Mouse (Mus musculus) embryonic facial prominence, embryonic 15.5 days (tissue): ENCODE data around the gene Plxna2. TPM values are rescaled to one million over a fixed set of nuclear protein-coding genes. Genes with fewer than 3 reads are reported as not detected.

Experiments
- ATAC-seq: fragments of 200-750 bp; cut with Nextera tagmentation; 2 replicates; pipeline ENCODE4 v1.8.0; 2017; ENCODE audit warnings: low read depth, moderate TSS enrichment; ENCODE audit not compliant: insufficient number of reproducible peaks, low FRiP score, low TSS enrichment
- H3K27ac ChIP-seq: fragments of 300-500 bp; sonication (generic); replicated peaks from 2 replicates; pipeline ENCODE4 v1.5.1; 2015; ENCODE audit warnings: mild to moderate bottlenecking, inconsistent platforms
- H3K27me3 ChIP-seq: fragments of 300-500 bp; sonication (generic); 2 replicates; pipeline ENCODE4 v1.6.1; 2015; ENCODE audit warnings: inconsistent platforms
- H3K36me3 ChIP-seq: fragments of 300-500 bp; sonication (generic); 2 replicates; pipeline ENCODE4 v1.6.1; 2015; ENCODE audit warnings: mild to moderate bottlenecking, inconsistent platforms
- H3K4me1 ChIP-seq: fragments of 300-500 bp; sonication (generic); 2 replicates; pipeline ENCODE4 v1.6.1; 2015; ENCODE audit warnings: inconsistent platforms
- H3K4me2 ChIP-seq: fragments of 300-500 bp; sonication (generic); replicated peaks from 2 replicates; pipeline ENCODE4 v1.6.1; 2015; ENCODE audit warnings: mild to moderate bottlenecking, inconsistent platforms
- H3K4me3 ChIP-seq: fragments of 300-500 bp; sonication (generic); replicated peaks from 2 replicates; pipeline ENCODE4 v1.5.1; 2015; ENCODE audit warnings: mild to moderate bottlenecking, inconsistent platforms
- H3K9ac ChIP-seq: fragments of 300-500 bp; sonication (generic); 2 replicates; pipeline ENCODE4 v1.6.1; 2015; ENCODE audit warnings: inconsistent platforms
- H3K9me3 ChIP-seq: fragments of 300-500 bp; sonication (generic); replicated peaks from 2 replicates; pipeline ENCODE4 v1.6.1; 2016; ENCODE audit warnings: inconsistent platforms
- WGBS: fragments of 180-500 bp; shearing (Covaris S2); methylation state at CpG from one replicate; pipeline ENCODE4 v1.1.7; 2015; 5-methylcytosine and 5-hydroxymethylcytosine counted together
- polyA plus RNA-seq: library from polyadenylated mRNA; unstranded; fragments of >200 nt; fragmentation: Nextera tagmentation; extraction: Ambion mirVana; gene quantifications from 2 replicates; pipeline ENCODE4 v1.2.1, GENCODE M21; 2015

Plxna2 gene
- polyA plus RNA-seq, 1 experiment from 2014 or later: 11.0 TPM

DNA sequence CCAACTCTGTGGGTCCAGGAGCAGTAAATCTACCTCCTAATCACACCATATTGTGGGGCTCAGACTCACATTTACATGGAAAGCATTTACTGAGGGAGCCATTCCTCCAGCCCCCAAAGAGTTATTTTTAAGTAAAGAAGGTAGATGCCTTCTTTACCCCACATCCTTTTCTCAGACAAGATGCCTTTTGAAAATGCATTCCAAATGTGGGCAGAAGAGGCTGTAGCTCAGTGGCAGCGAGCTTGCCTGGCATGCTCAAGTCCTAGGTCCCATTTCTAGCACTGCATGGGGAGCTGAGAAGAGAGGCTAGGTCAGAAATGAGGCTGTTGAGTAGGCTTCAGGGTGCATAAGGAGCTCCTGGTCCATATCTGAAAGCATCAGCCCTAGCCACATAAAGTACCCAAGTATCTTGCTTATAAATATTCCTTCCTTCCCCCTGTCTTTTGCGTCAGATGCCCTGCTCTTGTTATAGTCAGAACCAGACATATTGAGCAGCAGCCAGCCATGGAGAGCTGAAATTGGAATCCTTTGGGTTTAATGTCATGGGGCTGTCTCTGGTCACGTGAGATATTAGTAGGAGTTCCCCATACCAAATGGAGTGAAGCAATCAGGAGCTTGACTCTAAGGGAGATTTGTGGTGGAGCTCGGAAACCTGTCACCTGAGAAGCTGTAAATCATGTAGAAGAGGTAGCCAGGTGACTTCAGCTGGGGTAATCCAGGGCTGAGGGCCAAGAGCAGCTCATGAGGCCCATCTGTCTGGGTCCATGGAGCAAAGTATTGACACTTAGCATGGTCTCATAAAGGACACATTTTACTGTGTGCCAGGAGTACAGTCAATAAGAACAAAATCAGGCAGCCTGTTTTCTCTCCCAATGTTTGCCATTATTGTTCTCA lies 96.4 kb downstream of the Plxna2 start:
- no peaks in the 10 kb centered on the region for H3K27me3 ChIP-seq
- 67% methylated on average over 4 of the region's 4 CpGs for WGBS
- H3K4me1 ChIP-seq: 0 out of 2 replicates have a peak, but pooled peaks cover 6% of the 10 kb centered on the region
- no peaks in the 10 kb centered on the region for H3K9me3 ChIP-seq
- H3K4me3 ChIP-seq: no peak overlapping the region
- ATAC-seq: no peak
- no peak overlapping the region for H3K27ac ChIP-seq
- no peaks in the 10 kb centered on the region for H3K36me3 ChIP-seq
- no peak overlapping the region for H3K4me2 ChIP-seq
- H3K9ac ChIP-seq: no peak overlapping the region

DNA sequence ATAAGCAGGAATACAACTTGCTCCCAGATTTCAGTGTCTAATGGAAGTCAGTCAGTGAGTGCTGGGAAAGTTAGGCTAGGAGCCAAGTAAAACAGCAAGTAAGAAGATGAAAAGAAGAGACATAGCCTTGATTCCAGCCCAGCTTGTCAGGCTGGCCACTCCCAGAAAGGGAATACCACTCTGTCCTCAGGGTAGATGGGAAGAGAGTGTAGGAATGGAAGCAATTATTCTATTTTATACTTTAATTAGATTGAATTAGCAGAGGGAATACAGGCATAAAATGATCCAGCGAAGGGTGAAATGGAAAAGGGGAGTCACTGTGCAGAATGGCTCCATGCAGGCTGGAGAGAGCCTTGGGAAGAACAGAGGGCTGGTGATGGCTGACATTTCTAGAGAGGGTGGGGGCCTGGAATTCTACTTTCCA lies 99.4 kb downstream of the Plxna2 start:
- H3K4me2 ChIP-seq: no peak overlapping the region
- no peak overlapping the region for H3K4me3 ChIP-seq
- H3K27me3 ChIP-seq: no peaks in the 10 kb centered on the region
- ATAC-seq: no peak
- peaks cover 11% of the 10 kb centered on the region; the same call in 1 of the 2 replicates for H3K4me1 ChIP-seq
- 24% methylated on average over 1 of the region's 1 CpGs for WGBS
- no peaks in the 10 kb centered on the region for H3K9me3 ChIP-seq
- no peak overlapping the region for H3K9ac ChIP-seq
- H3K36me3 ChIP-seq: no peaks in the 10 kb centered on the region
- no peak overlapping the region for H3K27ac ChIP-seq

DNA sequence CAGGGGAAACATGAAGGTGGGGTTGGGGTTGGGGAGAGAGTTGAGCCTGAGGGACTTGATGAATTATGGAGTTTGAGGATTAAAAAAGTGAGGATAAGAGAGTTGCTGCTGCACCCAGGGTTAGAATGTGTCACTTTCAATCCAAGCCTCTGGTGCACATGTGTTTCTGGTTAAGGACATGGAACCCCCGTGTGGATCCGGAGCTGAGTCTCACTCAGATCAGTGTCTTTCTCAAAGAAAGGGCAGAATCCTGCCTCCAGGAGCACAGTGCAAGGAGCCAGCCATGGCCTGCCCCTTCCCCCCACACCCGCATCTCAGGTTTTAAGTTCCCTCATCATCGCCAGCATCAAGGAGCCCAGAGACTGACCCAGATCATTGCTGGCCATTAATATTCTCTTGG lies 102.4 kb downstream of the Plxna2 start:
- Histone ChIP-seq H3K4me3 (no peak overlapping the region), H3K27ac (no peak overlapping the region), H3K27me3 (no peaks in the 10 kb centered on the region), H3K4me2 (no peak overlapping the region), H3K36me3 (no peaks in the 10 kb centered on the region), H3K9me3 (no peaks in the 10 kb centered on the region), H3K9ac (no peak overlapping the region), H3K4me1 (peaks cover 11% of the 10 kb centered on the region; the same call in 1 of the 2 replicates)
- 40% methylated on average over 4 of the region's 4 CpGs for WGBS
- no peak for ATAC-seq

DNA sequence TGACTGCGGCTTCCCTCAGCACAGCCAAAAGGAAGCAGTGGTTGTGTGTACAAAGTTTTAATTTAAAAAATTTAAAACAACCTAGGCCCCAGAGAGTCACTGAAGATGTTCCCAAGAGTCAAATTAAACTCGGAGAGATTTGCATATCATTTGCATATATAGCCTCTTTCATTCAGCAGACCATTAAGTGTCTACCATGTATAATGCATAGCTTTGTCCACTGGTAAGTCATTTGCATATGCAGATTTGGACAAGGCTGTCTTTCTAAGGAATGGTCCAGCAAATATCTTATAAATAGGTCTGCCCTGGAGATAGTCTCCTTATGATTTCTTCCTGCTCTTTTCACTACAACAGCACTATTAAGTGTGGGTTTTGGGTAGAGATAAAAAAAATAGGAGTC lies 103.2 kb downstream of the Plxna2 start:
- no peak overlapping the region for H3K27ac ChIP-seq
- no peak overlapping the region for H3K4me3 ChIP-seq
- no peaks in the 10 kb centered on the region for H3K36me3 ChIP-seq
- H3K27me3 ChIP-seq: no peaks in the 10 kb centered on the region
- no peak overlapping the region for H3K9ac ChIP-seq
- H3K4me2 ChIP-seq: no peak overlapping the region
- 54% methylated on average over 2 of the region's 2 CpGs for WGBS
- no peaks in the 10 kb centered on the region for H3K9me3 ChIP-seq
- ATAC-seq: no peak
- peaks cover 11% of the 10 kb centered on the region; the same call in 1 of the 2 replicates for H3K4me1 ChIP-seq

DNA sequence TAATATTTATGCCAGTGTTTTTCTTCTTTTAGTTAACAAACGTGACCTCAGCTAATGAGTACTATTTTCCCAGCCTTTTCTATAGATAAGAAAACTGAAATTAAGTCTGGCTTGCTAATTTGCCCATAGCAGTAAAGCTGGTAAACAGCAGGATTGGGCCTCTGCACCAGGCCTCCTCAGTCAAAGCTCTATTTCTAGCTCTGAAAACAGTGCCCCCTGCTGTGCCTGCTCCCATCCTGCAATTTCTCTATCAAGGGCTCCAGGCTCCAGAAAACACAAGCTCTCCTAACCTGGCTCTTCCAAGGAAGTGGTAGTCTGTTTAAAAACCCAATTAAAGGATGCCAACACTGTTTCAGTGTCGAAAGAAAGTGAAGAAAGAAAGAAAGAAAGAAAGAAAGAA lies 104.3 kb downstream of the Plxna2 start:
- Histone ChIP-seq H3K27ac (no peak overlapping the region), H3K36me3 (no peaks in the 10 kb centered on the region), H3K27me3 (no peaks in the 10 kb centered on the region), H3K9me3 (no peaks in the 10 kb centered on the region), H3K9ac (no peak overlapping the region), H3K4me2 (no peak overlapping the region), H3K4me3 (no peak overlapping the region), H3K4me1 (peaks cover 9% of the 10 kb centered on the region; the same call in 1 of the 2 replicates)
- ATAC-seq: no peak
- 61% methylated on average over 2 of the region's 2 CpGs for WGBS

DNA sequence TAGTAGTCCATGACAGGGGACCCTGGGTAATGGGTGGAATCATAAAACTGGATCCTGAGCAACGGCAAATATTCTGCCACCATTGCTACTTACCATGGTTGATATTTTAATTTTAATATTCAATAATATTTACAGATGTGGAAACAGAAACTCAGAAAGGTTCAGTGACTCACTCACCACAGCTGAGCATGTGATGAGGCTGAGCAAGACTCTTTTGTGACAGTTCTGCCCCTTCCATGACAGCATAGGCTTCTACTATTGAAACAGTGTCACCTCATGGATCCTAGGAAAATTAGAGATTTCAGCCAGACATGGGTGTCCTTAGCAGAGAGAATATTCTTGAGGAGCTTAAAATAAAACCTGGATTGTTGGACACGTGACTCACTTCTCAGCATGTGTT lies 116.8 kb downstream of the Plxna2 start:
- no peak overlapping the region for H3K27ac ChIP-seq
- H3K9ac ChIP-seq: no peak overlapping the region
- H3K4me3 ChIP-seq: no peak overlapping the region
- WGBS: 80% methylated on average over 2 of the region's 2 CpGs
- H3K9me3 ChIP-seq: no peaks in the 10 kb centered on the region
- no peak overlapping the region for H3K4me2 ChIP-seq
- H3K36me3 ChIP-seq: no peaks in the 10 kb centered on the region
- H3K4me1 ChIP-seq: 0 out of 2 replicates have a peak, but pooled peaks cover 4% of the 10 kb centered on the region
- ATAC-seq: no peak
- no peaks in the 10 kb centered on the region for H3K27me3 ChIP-seq

DNA sequence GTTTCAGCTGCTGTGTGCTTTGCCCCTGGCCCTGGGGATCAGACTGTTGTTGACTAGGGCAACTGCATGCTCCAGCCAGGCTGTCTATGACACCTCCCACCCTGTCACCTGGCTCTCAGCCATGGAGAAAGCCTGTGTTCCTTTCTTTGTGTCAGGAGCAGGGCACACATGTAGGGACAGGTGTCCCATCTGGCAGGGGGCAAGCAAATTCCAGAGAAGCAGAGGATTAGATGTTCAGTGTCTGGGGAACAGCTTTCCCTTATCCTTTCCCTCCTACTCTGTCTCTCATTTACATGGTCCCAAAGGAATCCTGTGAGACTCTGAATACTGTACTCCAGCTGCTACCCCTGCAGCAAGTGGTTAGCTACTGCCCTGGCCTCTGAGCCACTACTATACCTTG lies 121.9 kb downstream of the Plxna2 start:
- no peaks in the 10 kb centered on the region for H3K27me3 ChIP-seq
- H3K4me2 ChIP-seq: no peak overlapping the region
- H3K36me3 ChIP-seq: no peaks in the 10 kb centered on the region
- peaks cover 11% of the 10 kb centered on the region for H3K4me1 ChIP-seq
- no peak overlapping the region for H3K27ac ChIP-seq
- no peaks in the 10 kb centered on the region for H3K9me3 ChIP-seq
- no peak overlapping the region for H3K4me3 ChIP-seq
- peak; percentile 86 for ATAC-seq
- no peak overlapping the region for H3K9ac ChIP-seq

DNA sequence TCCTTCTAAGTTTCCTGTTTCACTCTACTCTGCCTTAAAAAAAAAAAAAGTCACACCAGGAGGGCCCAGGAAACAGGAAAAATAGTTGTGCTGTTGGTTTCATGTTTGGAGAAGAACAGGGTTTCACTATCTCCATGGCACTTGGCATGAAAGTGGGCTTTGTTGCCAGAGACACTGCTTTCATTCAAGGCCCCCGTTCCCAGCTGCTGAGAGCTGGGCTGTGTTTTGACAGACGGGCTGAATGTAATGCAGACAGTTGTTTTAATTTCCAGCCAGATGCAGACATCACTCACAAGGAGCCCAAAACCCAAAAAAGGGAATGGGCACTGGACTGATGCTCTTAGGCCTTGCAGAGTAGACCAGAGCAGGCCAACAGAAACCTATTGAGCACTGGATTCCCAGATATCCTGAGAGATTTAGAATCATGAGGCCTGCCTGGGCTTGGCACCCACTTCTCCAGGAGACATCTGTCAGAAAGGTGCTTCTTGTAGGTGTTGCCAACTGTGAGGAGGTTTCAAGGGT lies 124.9 kb downstream of the Plxna2 start:
- Histone ChIP-seq H3K36me3 (no peaks in the 10 kb centered on the region), H3K27ac (peak overlapping the region; percentile 60; the same call in 1 of the 2 replicates), H3K4me1 (peaks cover 30% of the 10 kb centered on the region), H3K9ac (no peak overlapping the region), H3K4me3 (no peak overlapping the region), H3K27me3 (no peaks in the 10 kb centered on the region), H3K9me3 (no peaks in the 10 kb centered on the region), H3K4me2 (no peak overlapping the region)
- WGBS: 22% methylated on average over 2 of the region's 2 CpGs
- no peak for ATAC-seq

DNA sequence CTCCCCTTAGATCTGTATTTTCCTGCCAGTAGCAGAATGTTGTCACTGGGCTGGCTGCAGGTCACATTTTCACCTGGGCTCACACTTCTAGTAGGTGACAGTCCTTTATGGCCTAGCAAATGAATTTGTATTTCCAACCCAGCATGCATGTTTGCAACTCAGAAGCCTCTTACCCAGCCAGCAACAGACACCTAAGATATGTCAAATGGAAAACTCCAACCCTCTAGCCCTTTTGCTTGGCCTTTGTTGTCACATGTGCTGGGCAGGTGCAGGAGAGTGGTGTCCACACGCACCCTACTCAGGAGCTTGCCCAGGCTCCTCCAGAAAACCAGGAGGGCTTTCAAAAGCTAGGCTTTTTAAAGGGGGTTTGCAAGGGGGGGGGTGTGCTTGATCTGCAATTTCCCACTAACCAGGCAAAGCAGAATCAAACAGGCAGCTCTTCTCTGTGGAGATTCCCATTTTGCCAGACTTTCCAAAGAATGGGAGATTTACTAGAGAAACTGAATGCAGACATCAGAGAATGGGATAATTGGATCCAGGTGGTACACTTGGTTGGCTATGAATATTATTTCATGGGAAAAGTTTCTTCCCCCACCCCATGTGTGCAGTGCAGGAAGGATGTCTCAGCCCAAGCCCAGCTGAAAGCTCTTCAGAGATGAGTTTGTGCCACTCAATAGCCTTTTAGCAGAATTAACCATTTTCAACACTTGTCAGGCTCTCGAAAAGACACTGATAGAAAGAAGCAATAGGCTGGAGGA lies 127.3 kb downstream of the Plxna2 start:
- Histone ChIP-seq H3K36me3 (no peaks in the 10 kb centered on the region), H3K9me3 (no peaks in the 10 kb centered on the region), H3K4me3 (no peak overlapping the region), H3K4me1 (peaks cover 26% of the 10 kb centered on the region), H3K9ac (no peak overlapping the region), H3K27ac (no peak overlapping the region; the same call in 1 of the 2 replicates), H3K4me2 (no peak overlapping the region), H3K27me3 (no peaks in the 10 kb centered on the region)
- 30% methylated on average over 2 of the region's 2 CpGs for WGBS
- no peak for ATAC-seq

DNA sequence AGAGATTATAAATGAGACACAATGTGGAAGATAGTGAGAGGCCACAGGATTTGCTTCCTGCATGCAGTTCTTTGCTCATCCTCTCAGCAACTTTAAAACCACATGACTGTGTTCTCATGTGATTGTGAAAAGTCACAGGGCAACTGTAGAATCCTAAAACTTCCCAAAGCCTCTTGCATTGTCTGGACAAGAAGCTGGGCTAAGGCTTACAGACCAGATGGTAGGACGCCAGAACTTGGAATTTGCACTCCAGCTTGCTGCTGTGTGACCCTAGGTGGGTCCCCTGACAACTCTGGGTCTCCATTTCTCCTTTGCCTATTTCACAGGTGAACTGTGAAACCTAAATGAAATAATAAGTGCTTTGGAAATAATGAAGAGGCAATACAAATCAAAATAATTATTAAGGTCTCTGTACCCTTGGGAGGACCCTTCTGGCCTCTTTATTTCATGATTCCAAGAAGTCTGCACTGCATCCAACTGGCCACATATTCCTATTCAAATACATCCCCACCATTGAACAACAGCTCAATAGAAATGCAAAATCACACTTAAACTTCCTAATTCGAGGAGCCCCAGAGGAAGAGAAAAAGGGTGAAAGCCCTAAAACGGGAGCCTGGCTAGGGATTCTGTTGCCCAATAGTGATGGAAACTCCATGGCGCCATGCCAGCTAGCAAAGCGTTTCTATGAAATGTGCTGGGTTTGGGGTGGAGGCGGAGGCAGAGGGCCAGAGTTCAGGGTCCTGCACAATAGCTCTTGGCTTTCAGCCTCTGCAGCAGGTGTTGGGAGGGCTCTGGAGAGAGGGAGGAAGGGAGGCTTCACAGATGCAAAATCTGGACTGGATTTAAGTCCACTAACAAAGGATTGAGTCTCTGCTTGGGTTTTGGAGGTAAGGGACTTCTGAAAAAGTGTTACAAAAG lies 128.6 kb downstream of the Plxna2 start:
- Histone ChIP-seq H3K27me3 (no peaks in the 10 kb centered on the region), H3K9ac (no peak overlapping the region), H3K4me2 (no peak overlapping the region), H3K4me3 (no peak overlapping the region), H3K4me1 (peaks cover 26% of the 10 kb centered on the region), H3K27ac (peak overlapping the region; percentile 35; the same call in 1 of the 2 replicates), H3K9me3 (no peaks in the 10 kb centered on the region), H3K36me3 (no peaks in the 10 kb centered on the region)
- ATAC-seq: peak; percentile 70; the same call in 1 of the 2 replicates
- 36% methylated on average over 6 of the region's 6 CpGs for WGBS
